Mouse (Mus musculus): ENCODE results near the gene Gsto1. TPM values are rescaled to one million over a fixed set of nuclear protein-coding genes. Genes with fewer than 3 reads are reported as not detected.

Gene Gsto1
- polyA plus RNA-seq, 1 experiment, result 125 TPM

DNA sequence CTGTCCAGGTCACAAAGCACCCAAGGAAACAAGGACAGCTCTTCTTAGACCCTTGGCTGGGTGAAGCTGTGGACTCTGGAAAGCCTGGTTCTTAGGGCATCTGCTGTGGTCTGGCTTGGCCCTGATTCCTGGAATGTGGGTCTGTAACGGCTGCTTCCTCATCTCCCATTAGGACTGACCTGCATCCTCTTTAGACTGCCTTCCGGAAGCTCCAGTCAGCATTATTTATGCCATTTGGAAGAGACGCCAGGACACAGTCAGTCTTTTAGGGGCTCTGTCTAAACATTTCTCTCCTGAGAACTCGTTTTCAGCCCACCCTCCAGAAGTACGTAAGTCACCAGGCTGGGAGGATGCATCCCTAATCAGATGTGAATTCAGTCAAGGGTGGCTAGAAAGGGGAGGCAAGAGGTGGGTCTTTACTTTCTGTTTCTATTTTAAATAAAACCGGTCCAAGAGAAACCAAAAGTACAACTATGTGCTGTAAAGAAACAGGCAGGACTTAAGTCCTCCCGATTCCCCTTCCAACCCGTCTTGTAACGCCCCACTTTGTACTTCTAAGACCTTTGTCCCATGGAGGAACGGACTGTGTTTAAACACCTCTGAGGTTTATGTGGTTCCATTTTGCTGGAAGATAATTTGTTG lies 35.8 kb downstream of the Gsto1 start:
- no peaks in the 10 kb centered on the region for H3K36me3 ChIP-seq (ENCODE audit: control insufficient read depth, insufficient read depth, low read length, poor library complexity, severe bottlenecking)
- no peak for TF ChIP-seq CTCF (IDR thresholded peaks at IDR 0.05; ENCODE audit: low read depth, low read length)
- TF ChIP-seq POLR2A (IDR thresholded peaks at IDR 0.05; ENCODE audit: insufficient read depth, low read length), result no peak
- no peak for TF ChIP-seq EP300 (IDR thresholded peaks at IDR 0.05; ENCODE audit: insufficient read depth, low read depth, low read length)
- no peak overlapping the region for H3K27ac ChIP-seq (ENCODE audit: insufficient read depth, low read length)
- H3K9ac ChIP-seq (ENCODE audit: low read depth, poor library complexity, severe bottlenecking), result no peak overlapping the region
- H3K4me3 ChIP-seq (ENCODE audit: low read depth, low read length), result no peak overlapping the region
- no peaks in the 10 kb centered on the region for H3K4me1 ChIP-seq (ENCODE audit: control insufficient read depth, insufficient read depth, low read length)
- H3K27me3 ChIP-seq (ENCODE audit: control insufficient read depth, insufficient read depth, low read length, poor library complexity, severe bottlenecking), result no peaks in the 10 kb centered on the region
- no peaks in the 10 kb centered on the region for H3K9me3 ChIP-seq (replicated peaks; ENCODE audit: control insufficient read depth, insufficient read depth, low read length, poor library complexity, severe bottlenecking)

DNA sequence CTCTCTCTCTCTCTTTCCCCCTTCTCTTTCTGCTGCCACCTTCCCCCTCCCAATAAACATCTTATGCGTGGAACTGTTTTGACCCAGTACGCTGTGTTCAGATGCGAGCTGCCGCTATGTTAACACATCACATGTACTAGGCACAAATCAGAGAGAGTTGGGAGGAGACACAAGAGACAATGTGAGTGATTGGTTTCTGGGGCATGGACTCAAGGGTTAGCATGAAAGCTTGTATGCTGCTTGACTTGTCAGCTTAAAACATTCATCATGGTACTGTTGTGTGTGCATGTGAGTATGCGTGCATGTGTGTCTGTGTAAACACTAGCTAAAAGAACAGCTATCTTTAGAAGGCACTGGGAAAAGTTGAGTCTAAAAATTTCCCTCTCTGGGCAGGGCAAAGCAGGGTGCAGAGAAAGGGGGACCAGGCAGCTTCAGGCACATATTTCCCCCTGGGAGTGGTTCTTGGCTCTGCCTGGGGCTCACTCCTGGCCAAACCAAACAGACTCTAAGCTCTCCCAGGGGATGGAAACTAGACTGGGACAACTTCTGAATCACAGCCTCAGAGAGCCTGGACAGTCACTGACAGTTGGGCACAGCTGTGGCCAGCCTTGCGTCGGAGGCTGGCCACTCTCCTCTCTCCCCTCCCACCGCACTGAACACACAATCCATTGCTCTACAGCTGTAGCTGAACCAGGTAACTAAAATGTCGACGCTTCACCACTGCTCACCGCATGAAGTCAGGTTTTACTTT lies 37.0 kb downstream of the Gsto1 start:
- Histone ChIP-seq H3K27me3 (ENCODE audit: control insufficient read depth, insufficient read depth, low read length, poor library complexity, severe bottlenecking) (no peaks in the 10 kb centered on the region), H3K27ac (ENCODE audit: insufficient read depth, low read length) (no peak overlapping the region), H3K4me1 (ENCODE audit: control insufficient read depth, insufficient read depth, low read length) (no peaks in the 10 kb centered on the region), H3K9me3 (replicated peaks; ENCODE audit: control insufficient read depth, insufficient read depth, low read length, poor library complexity, severe bottlenecking) (no peaks in the 10 kb centered on the region), H3K36me3 (ENCODE audit: control insufficient read depth, insufficient read depth, low read length, poor library complexity, severe bottlenecking) (no peaks in the 10 kb centered on the region), H3K9ac (ENCODE audit: low read depth, poor library complexity, severe bottlenecking) (no peak overlapping the region), H3K4me3 (ENCODE audit: low read depth, low read length) (no peak overlapping the region)
- TF ChIP-seq POLR2A (IDR thresholded peaks at IDR 0.05; ENCODE audit: insufficient read depth, low read length), result no peak

DNA sequence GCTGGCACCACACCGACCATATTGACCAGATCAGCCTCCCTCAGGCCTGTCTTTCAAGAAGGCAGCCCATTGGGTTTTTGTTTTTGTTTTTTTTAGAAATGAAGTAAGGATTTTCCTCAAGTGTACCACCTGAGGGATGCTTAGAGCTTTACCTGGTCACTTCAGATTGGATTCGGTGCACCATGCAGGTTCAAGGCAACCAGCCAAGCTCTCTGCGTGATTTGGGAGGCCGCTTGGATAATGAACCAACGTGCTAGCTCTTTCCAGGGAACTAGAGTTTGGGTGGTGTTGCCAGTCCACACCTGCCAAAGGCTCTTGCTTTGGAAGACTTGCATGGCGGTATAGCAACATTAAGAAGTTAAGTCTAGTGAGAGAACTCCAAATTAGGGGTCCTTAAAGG lies 38.3 kb downstream of the Gsto1 start:
- H3K4me1 ChIP-seq (ENCODE audit: control insufficient read depth, insufficient read depth, low read length), result no peaks in the 10 kb centered on the region
- TF ChIP-seq EP300 (IDR thresholded peaks at IDR 0.05; ENCODE audit: insufficient read depth, low read depth, low read length) (no peak), POLR2A (IDR thresholded peaks at IDR 0.05; ENCODE audit: insufficient read depth, low read length) (no peak), CTCF (IDR thresholded peaks at IDR 0.05; ENCODE audit: low read depth, low read length) (no peak)
- H3K9ac ChIP-seq (ENCODE audit: low read depth, poor library complexity, severe bottlenecking), result no peak overlapping the region
- no peak overlapping the region for H3K27ac ChIP-seq (ENCODE audit: insufficient read depth, low read length)
- H3K9me3 ChIP-seq (replicated peaks; ENCODE audit: control insufficient read depth, insufficient read depth, low read length, poor library complexity, severe bottlenecking), result no peaks in the 10 kb centered on the region
- H3K4me3 ChIP-seq (ENCODE audit: low read depth, low read length), result no peak overlapping the region
- H3K36me3 ChIP-seq (ENCODE audit: control insufficient read depth, insufficient read depth, low read length, poor library complexity, severe bottlenecking), result no peaks in the 10 kb centered on the region
- no peaks in the 10 kb centered on the region for H3K27me3 ChIP-seq (ENCODE audit: control insufficient read depth, insufficient read depth, low read length, poor library complexity, severe bottlenecking)

DNA sequence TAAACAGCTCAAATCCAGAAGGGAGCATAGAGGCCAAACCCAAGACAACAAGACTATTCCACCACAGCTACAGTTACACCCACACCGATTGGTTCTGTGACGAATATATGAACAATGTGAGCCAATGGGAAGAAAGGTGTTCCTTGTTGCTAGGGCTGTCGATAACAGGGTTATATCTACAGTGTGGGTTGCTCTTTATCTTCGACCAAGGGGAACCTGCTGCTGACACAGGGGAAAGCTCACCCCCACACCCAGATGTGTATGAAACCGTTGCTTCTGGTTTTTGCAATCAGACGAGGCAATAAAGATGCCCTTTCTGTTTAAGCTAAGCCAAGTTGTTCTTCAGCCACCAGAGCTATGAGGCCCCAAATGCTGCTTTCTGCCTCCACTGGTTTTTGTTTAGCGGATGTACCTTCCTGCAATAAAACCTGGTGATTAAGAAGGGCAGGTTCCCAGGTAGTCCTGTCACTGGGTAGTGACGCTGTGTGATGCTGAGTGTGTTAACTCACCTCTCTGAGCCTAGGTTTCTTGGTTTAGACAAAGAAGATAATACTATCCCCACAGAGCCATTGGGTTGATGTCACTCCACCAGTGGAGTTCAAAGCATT lies 43.8 kb downstream of the Gsto1 start:
- Histone ChIP-seq H3K4me1 (ENCODE audit: control insufficient read depth, insufficient read depth, low read length) (no peaks in the 10 kb centered on the region), H3K27ac (ENCODE audit: insufficient read depth, low read length) (no peak overlapping the region), H3K4me3 (ENCODE audit: low read depth, low read length) (no peak overlapping the region), H3K36me3 (ENCODE audit: control insufficient read depth, insufficient read depth, low read length, poor library complexity, severe bottlenecking) (no peaks in the 10 kb centered on the region), H3K27me3 (ENCODE audit: control insufficient read depth, insufficient read depth, low read length, poor library complexity, severe bottlenecking) (no peaks in the 10 kb centered on the region), H3K9ac (ENCODE audit: low read depth, poor library complexity, severe bottlenecking) (no peak overlapping the region), H3K9me3 (replicated peaks; ENCODE audit: control insufficient read depth, insufficient read depth, low read length, poor library complexity, severe bottlenecking) (no peaks in the 10 kb centered on the region)
- TF ChIP-seq CTCF (IDR thresholded peaks at IDR 0.05; ENCODE audit: low read depth, low read length) (no peak), POLR2A (IDR thresholded peaks at IDR 0.05; ENCODE audit: insufficient read depth, low read length) (no peak), EP300 (IDR thresholded peaks at IDR 0.05; ENCODE audit: insufficient read depth, low read depth, low read length) (no peak)

DNA sequence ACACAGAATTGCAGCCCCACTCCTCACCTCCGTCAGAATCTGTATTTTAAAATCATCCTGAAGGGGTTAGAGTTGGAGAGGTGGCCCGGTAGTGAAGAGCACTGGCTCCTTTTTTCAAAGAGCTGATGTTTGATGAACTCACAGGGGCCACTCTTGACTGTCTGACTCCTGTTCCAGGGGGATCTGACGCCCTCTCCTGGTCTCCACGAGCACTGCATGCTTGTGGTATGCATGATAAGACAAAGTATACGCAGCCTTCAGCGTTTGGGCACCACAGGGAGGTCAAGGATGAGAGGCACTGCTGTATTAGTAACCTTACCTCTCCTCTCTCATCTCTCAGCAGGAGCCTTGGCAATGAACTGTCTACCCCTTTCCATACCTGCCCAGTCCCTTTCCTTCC lies 45.2 kb downstream of the Gsto1 start:
- H3K9me3 ChIP-seq (replicated peaks; ENCODE audit: control insufficient read depth, insufficient read depth, low read length, poor library complexity, severe bottlenecking), result no peaks in the 10 kb centered on the region
- no peak overlapping the region for H3K9ac ChIP-seq (ENCODE audit: low read depth, poor library complexity, severe bottlenecking)
- H3K27me3 ChIP-seq (ENCODE audit: control insufficient read depth, insufficient read depth, low read length, poor library complexity, severe bottlenecking), result no peaks in the 10 kb centered on the region
- no peaks in the 10 kb centered on the region for H3K4me1 ChIP-seq (ENCODE audit: control insufficient read depth, insufficient read depth, low read length)
- H3K4me3 ChIP-seq (ENCODE audit: low read depth, low read length), result no peak overlapping the region
- peak; percentile 29 for TF ChIP-seq CTCF (IDR thresholded peaks at IDR 0.05; ENCODE audit: low read depth, low read length)
- TF ChIP-seq EP300 (IDR thresholded peaks at IDR 0.05; ENCODE audit: insufficient read depth, low read depth, low read length), result no peak
- TF ChIP-seq POLR2A (IDR thresholded peaks at IDR 0.05; ENCODE audit: insufficient read depth, low read length), result no peak
- H3K27ac ChIP-seq (ENCODE audit: insufficient read depth, low read length), result no peak overlapping the region
- no peaks in the 10 kb centered on the region for H3K36me3 ChIP-seq (ENCODE audit: control insufficient read depth, insufficient read depth, low read length, poor library complexity, severe bottlenecking)

DNA sequence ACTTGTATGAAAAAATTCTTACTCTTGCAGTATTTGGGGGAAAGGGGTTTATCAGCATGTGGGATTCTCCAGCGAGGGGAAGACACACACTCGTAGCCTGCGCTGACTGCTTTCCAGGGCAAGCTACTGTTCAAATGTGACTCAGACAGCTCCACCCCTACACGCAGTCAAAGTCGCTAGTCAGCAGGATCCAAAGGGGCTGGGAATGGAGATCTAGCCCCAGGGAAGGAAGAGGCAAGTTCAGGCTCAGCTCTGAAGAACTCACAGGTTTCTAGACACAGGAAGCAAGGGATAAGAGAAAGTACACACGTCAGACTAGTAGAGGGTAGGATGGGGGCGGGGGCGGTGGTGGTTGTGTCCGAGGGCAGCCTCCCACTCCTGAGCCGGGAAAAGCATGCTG lies 45.8 kb downstream of the Gsto1 start:
- H3K27me3 ChIP-seq (ENCODE audit: control insufficient read depth, insufficient read depth, low read length, poor library complexity, severe bottlenecking), result no peaks in the 10 kb centered on the region
- H3K9me3 ChIP-seq (replicated peaks; ENCODE audit: control insufficient read depth, insufficient read depth, low read length, poor library complexity, severe bottlenecking), result no peaks in the 10 kb centered on the region
- no peak overlapping the region for H3K9ac ChIP-seq (ENCODE audit: low read depth, poor library complexity, severe bottlenecking)
- no peak overlapping the region for H3K27ac ChIP-seq (ENCODE audit: insufficient read depth, low read length)
- no peak overlapping the region for H3K4me3 ChIP-seq (ENCODE audit: low read depth, low read length)
- no peaks in the 10 kb centered on the region for H3K4me1 ChIP-seq (ENCODE audit: control insufficient read depth, insufficient read depth, low read length)
- H3K36me3 ChIP-seq (ENCODE audit: control insufficient read depth, insufficient read depth, low read length, poor library complexity, severe bottlenecking), result no peaks in the 10 kb centered on the region
- TF ChIP-seq EP300 (IDR thresholded peaks at IDR 0.05; ENCODE audit: insufficient read depth, low read depth, low read length), result no peak
- TF ChIP-seq POLR2A (IDR thresholded peaks at IDR 0.05; ENCODE audit: insufficient read depth, low read length), result no peak

Measured in ES-Bruce4 (cell line).